Mouse (Mus musculus): ENCODE measurements around the gene Nmnat3. TPM values are rescaled to one million over a fixed set of nuclear protein-coding genes. Genes with fewer than 3 reads are reported as not detected.

The Nmnat3 gene
- polyA plus RNA-seq, 1 experiment from 2014 or later = 1.6 TPM

- Histone ChIP-seq H3K27me3 (replicated peaks; ENCODE audit: control insufficient read depth, insufficient read depth, low read length) (no peaks in the 10 kb centered on the region; the same call in 1 of the 2 replicates), H3K9ac (ENCODE audit: low read depth, low read length) (no peak overlapping the region), H3K9me3 (ENCODE audit: control insufficient read depth, low read length) (no peaks in the 10 kb centered on the region), H3K4me1 (ENCODE audit: control insufficient read depth, insufficient read depth, low read depth, low read length) (peaks cover 4% of the 10 kb centered on the region), H3K36me3 (ENCODE audit: control insufficient read depth, insufficient read depth, low read length) (no peaks in the 10 kb centered on the region), H3K4me2 (ENCODE audit: low read length) (no peak overlapping the region), H3K4me3 (ENCODE audit: low read length) (no peak overlapping the region), H3K27ac (ENCODE audit: low read depth, low read length) (no peak overlapping the region)
- no peak for ATAC-seq
- WGBS = 84% methylated on average over 1 of the region's 1 CpGs
Observed at GRCm38 (mm10) chr9:98420666-98421065, 133.4 kb downstream of the Nmnat3 start.

GRCm38 (mm10) chr9:98421903-98422302 is 134.7 kb downstream of the Nmnat3 start:
- no peak for ATAC-seq
- no peak overlapping the region for H3K9ac ChIP-seq (ENCODE audit: low read depth, low read length)
- H3K27ac ChIP-seq (ENCODE audit: low read depth, low read length) = no peak overlapping the region
- H3K36me3 ChIP-seq (ENCODE audit: control insufficient read depth, insufficient read depth, low read length) = no peaks in the 10 kb centered on the region
- no peaks in the 10 kb centered on the region for H3K9me3 ChIP-seq (ENCODE audit: control insufficient read depth, low read length)
- 65% methylated on average over 3 of the region's 3 CpGs for WGBS
- no peaks in the 10 kb centered on the region; the same call in 1 of the 2 replicates for H3K27me3 ChIP-seq (replicated peaks; ENCODE audit: control insufficient read depth, insufficient read depth, low read length)
- no peak overlapping the region for H3K4me3 ChIP-seq (ENCODE audit: low read length)
- peaks cover 4% of the 10 kb centered on the region for H3K4me1 ChIP-seq (ENCODE audit: control insufficient read depth, insufficient read depth, low read depth, low read length)
- no peak overlapping the region for H3K4me2 ChIP-seq (ENCODE audit: low read length)

- no peak for ATAC-seq
- 91% methylated on average over 5 of the region's 5 CpGs for WGBS
- Histone ChIP-seq H3K9me3 (ENCODE audit: control insufficient read depth, low read length) (no peaks in the 10 kb centered on the region), H3K4me1 (ENCODE audit: control insufficient read depth, insufficient read depth, low read depth, low read length) (peaks cover 4% of the 10 kb centered on the region), H3K27ac (ENCODE audit: low read depth, low read length) (no peak within 1 kb of the TSS), H3K27me3 (replicated peaks; ENCODE audit: control insufficient read depth, insufficient read depth, low read length) (no peaks in the 10 kb centered on the region; the same call in 1 of the 2 replicates), H3K4me2 (ENCODE audit: low read length) (peak within 1 kb of the TSS; percentile 11; the same call in 1 of the 2 replicates), H3K36me3 (ENCODE audit: control insufficient read depth, insufficient read depth, low read length) (no peaks in the 10 kb centered on the region), H3K9ac (ENCODE audit: low read depth, low read length) (no peak within 1 kb of the TSS), H3K4me3 (ENCODE audit: low read length) (no peak within 1 kb of the TSS)
Observed at GRCm38 (mm10) chr9:98422656-98423055, 135.4 kb downstream of the Nmnat3 start, which contains the start of gene Rbp1. Gene Rbp1 (plus strand): TSS chr9:98422961.

GRCm38 (mm10) chr9:98423691-98424090 is 136.5 kb downstream of the Nmnat3 start:
- WGBS = 17% methylated on average over 4 of the region's 4 CpGs
- H3K4me2 ChIP-seq (ENCODE audit: low read length) = peak overlapping the region; percentile 11; the same call in 1 of the 2 replicates
- no peaks in the 10 kb centered on the region for H3K36me3 ChIP-seq (ENCODE audit: control insufficient read depth, insufficient read depth, low read length)
- H3K27me3 ChIP-seq (replicated peaks; ENCODE audit: control insufficient read depth, insufficient read depth, low read length) = no peaks in the 10 kb centered on the region; the same call in 1 of the 2 replicates
- H3K9me3 ChIP-seq (ENCODE audit: control insufficient read depth, low read length) = no peaks in the 10 kb centered on the region
- no peak overlapping the region for H3K9ac ChIP-seq (ENCODE audit: low read depth, low read length)
- no peak overlapping the region for H3K27ac ChIP-seq (ENCODE audit: low read depth, low read length)
- no peak overlapping the region for H3K4me3 ChIP-seq (ENCODE audit: low read length)
- peaks cover 5% of the 10 kb centered on the region for H3K4me1 ChIP-seq (ENCODE audit: control insufficient read depth, insufficient read depth, low read depth, low read length)
- no peak for ATAC-seq

GRCm38 (mm10) chr9:98424291-98424690 is 137.1 kb downstream of the Nmnat3 start:
- 3% methylated on average over 8 of the region's 8 CpGs for WGBS
- no peak for ATAC-seq
- Histone ChIP-seq H3K36me3 (ENCODE audit: control insufficient read depth, insufficient read depth, low read length) (no peaks in the 10 kb centered on the region), H3K4me1 (ENCODE audit: control insufficient read depth, insufficient read depth, low read depth, low read length) (peaks cover 6% of the 10 kb centered on the region), H3K27ac (ENCODE audit: low read depth, low read length) (no peak overlapping the region), H3K4me2 (ENCODE audit: low read length) (peak overlapping the region; percentile 82), H3K9me3 (ENCODE audit: control insufficient read depth, low read length) (no peaks in the 10 kb centered on the region), H3K9ac (ENCODE audit: low read depth, low read length) (peak overlapping the region; percentile 70), H3K27me3 (replicated peaks; ENCODE audit: control insufficient read depth, insufficient read depth, low read length) (no peaks in the 10 kb centered on the region; the same call in 1 of the 2 replicates), H3K4me3 (ENCODE audit: low read length) (peak overlapping the region; percentile 54)

- peak overlapping the region; percentile 70 for H3K9ac ChIP-seq (ENCODE audit: low read depth, low read length)
- H3K4me2 ChIP-seq (ENCODE audit: low read length) = peak overlapping the region; percentile 82
- no peaks in the 10 kb centered on the region; the same call in 1 of the 2 replicates for H3K27me3 ChIP-seq (replicated peaks; ENCODE audit: control insufficient read depth, insufficient read depth, low read length)
- peak overlapping the region; percentile 54 for H3K4me3 ChIP-seq (ENCODE audit: low read length)
- under 1% methylated on average over 36 of the region's 42 CpGs for WGBS
- H3K4me1 ChIP-seq (ENCODE audit: control insufficient read depth, insufficient read depth, low read depth, low read length) = peaks cover 9% of the 10 kb centered on the region
- H3K9me3 ChIP-seq (ENCODE audit: control insufficient read depth, low read length) = no peaks in the 10 kb centered on the region
- no peaks in the 10 kb centered on the region for H3K36me3 ChIP-seq (ENCODE audit: control insufficient read depth, insufficient read depth, low read length)
- ATAC-seq = peak; percentile 25; the same call in 1 of the 2 replicates
- H3K27ac ChIP-seq (ENCODE audit: low read depth, low read length) = peak overlapping the region; percentile 40; the same call in 1 of the 2 replicates
Observed at GRCm38 (mm10) chr9:98424725-98425210, 137.5 kb downstream of the Nmnat3 start.

GRCm38 (mm10) chr9:98425351-98425880 is 138.2 kb downstream of the Nmnat3 start:
- Histone ChIP-seq H3K4me3 (ENCODE audit: low read length) (peak overlapping the region; percentile 54), H3K4me1 (ENCODE audit: control insufficient read depth, insufficient read depth, low read depth, low read length) (peaks cover 11% of the 10 kb centered on the region), H3K9ac (ENCODE audit: low read depth, low read length) (no peak overlapping the region), H3K9me3 (ENCODE audit: control insufficient read depth, low read length) (no peaks in the 10 kb centered on the region), H3K36me3 (ENCODE audit: control insufficient read depth, insufficient read depth, low read length) (no peaks in the 10 kb centered on the region), H3K27ac (ENCODE audit: low read depth, low read length) (no peak overlapping the region), H3K27me3 (replicated peaks; ENCODE audit: control insufficient read depth, insufficient read depth, low read length) (no peaks in the 10 kb centered on the region; the same call in 1 of the 2 replicates), H3K4me2 (ENCODE audit: low read length) (peak overlapping the region; percentile 82)
- 9% methylated on average over 19 of the region's 19 CpGs for WGBS
- ATAC-seq = no peak

GRCm38 (mm10) chr9:98427906-98428517 is 140.8 kb downstream of the Nmnat3 start:
- no peak overlapping the region for H3K9ac ChIP-seq (ENCODE audit: low read depth, low read length)
- H3K4me2 ChIP-seq (ENCODE audit: low read length) = peak overlapping the region; percentile 21; the same call in 1 of the 2 replicates
- no peak overlapping the region for H3K4me3 ChIP-seq (ENCODE audit: low read length)
- H3K4me1 ChIP-seq (ENCODE audit: control insufficient read depth, insufficient read depth, low read depth, low read length) = peaks cover 11% of the 10 kb centered on the region
- H3K27ac ChIP-seq (ENCODE audit: low read depth, low read length) = no peak overlapping the region
- no peaks in the 10 kb centered on the region for H3K9me3 ChIP-seq (ENCODE audit: control insufficient read depth, low read length)
- ATAC-seq = no peak
- H3K36me3 ChIP-seq (ENCODE audit: control insufficient read depth, insufficient read depth, low read length) = no peaks in the 10 kb centered on the region
- WGBS = 86% methylated on average over 4 of the region's 4 CpGs
- H3K27me3 ChIP-seq (replicated peaks; ENCODE audit: control insufficient read depth, insufficient read depth, low read length) = no peaks in the 10 kb centered on the region; the same call in 1 of the 2 replicates

- H3K4me2 ChIP-seq (ENCODE audit: low read length) = no peak overlapping the region; the same call in 1 of the 2 replicates
- H3K27me3 ChIP-seq (replicated peaks; ENCODE audit: control insufficient read depth, insufficient read depth, low read length) = no peaks in the 10 kb centered on the region; the same call in 1 of the 2 replicates
- ATAC-seq = no peak
- H3K9me3 ChIP-seq (ENCODE audit: control insufficient read depth, low read length) = no peaks in the 10 kb centered on the region
- H3K27ac ChIP-seq (ENCODE audit: low read depth, low read length) = no peak overlapping the region
- no peak overlapping the region for H3K4me3 ChIP-seq (ENCODE audit: low read length)
- no peaks in the 10 kb centered on the region for H3K36me3 ChIP-seq (ENCODE audit: control insufficient read depth, insufficient read depth, low read length)
- 57% methylated on average over 8 of the region's 8 CpGs for WGBS
- peaks cover 11% of the 10 kb centered on the region for H3K4me1 ChIP-seq (ENCODE audit: control insufficient read depth, insufficient read depth, low read depth, low read length)
- no peak overlapping the region for H3K9ac ChIP-seq (ENCODE audit: low read depth, low read length)
Observed at GRCm38 (mm10) chr9:98428783-98429182, 141.5 kb downstream of the Nmnat3 start.

All from hindbrain, embryonic 16.5 days (tissue).